Mouse (Mus musculus) retina, adult 2 months (tissue): ENCODE results near the gene Gm15517.
"Not testable (repeated sequence)": the region's sequence is repeated elsewhere in the genome, so short reads cannot be mapped to it uniquely, and the experiment has no call there.

Experiments used
- DNase-seq: peaks from one replicate; pipeline ENCODE4 v3.0.0-alpha.2; 2012; ENCODE audit warnings: low read depth, low spot score

Gene Gm15517

DNA sequence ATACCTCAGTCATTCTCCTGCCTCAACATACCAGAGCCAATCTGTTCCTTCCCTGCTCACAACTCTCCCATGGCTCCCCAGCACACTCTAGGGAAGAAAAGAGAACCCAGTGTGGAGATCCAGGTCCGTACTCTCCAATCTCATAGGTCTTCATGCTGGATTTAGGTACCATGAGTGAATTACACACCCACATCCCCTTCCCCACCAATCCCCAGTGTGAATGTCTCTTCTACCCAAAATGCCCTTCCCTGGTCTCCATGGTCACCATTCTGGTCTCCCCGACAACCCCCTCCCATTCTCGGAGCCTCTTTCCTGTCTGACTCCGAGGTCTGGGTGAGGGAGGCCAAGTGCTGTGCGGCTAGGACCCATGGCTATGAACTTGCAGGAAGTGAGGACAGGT, at the start of gene Gm15517:
Gm15517 (plus strand) TSS at position 301 of the 400 bp plus-strand sequence.
- DNase-seq: no peak

DNA sequence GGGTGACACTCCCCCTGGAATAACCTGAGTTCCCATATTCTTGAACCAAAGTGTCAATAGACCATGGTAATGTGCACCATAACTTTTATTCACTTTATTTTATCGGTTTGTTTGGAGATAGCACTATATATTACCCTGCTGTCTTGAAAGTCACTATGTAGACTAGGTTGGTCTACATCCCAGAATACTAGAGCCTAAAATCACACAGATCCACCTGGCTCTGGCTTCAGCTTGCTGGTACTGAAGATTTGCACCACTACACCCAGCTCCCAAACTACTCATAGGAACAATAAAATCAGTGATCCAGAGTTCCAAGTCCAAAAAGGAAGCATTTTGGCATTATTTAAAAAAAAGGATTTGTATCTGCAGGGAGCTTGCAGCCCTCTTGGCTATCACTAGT, 45.6 kb upstream of the Gm15517 start, which contains the start of gene Klk1b5:
Klk1b5 (plus strand) TSS at position 301 of the 400 bp plus-strand sequence.
- no peak for DNase-seq

GRCm38 (mm10) chr7:44221601-44222000, 39.6 kb upstream of the Gm15517 start:
- not testable (repeated sequence) for DNase-seq

GRCm38 (mm10) chr7:44222335-44222734, 38.9 kb upstream of the Gm15517 start:
- not testable (repeated sequence) for DNase-seq

- DNase-seq: no peak
Measured at GRCm38 (mm10) chr7:44225076-44225475, 36.2 kb upstream of the Gm15517 start, which contains the start of gene Klk1. TSS of gene Klk1 (plus strand) at chr7:44225360.

- DNase-seq: no peak
Measured at GRCm38 (mm10) chr7:44235909-44236308, 25.3 kb upstream of the Gm15517 start, which contains the start of gene Gm36864. TSS of gene Gm36864 (plus strand) at chr7:44236177.

DNA sequence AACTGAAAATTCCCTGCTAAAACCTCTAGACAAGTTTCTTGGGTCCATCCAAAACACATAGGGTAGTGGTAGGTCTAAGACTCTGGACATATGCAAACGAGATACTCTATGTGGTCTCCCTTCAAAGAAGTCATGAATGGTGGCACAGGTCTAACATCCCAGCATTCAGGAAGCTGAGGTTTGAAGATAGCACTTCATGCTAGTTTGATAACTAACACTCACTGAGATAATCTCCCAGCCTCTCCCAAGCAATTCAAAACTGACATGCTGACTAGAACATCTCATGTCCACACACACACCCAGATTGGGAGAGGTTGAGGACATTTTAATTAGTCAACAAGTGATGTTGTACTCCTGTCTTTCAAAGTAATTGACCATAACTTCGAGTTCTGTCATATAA, 21.3 kb upstream of the Gm15517 start:
- no peak for DNase-seq

GRCm38 (mm10) chr7:44240712-44241111, 20.5 kb upstream of the Gm15517 start:
- no peak for DNase-seq

GRCm38 (mm10) chr7:44241163-44241562, 20.1 kb upstream of the Gm15517 start:
- no peak for DNase-seq

DNA sequence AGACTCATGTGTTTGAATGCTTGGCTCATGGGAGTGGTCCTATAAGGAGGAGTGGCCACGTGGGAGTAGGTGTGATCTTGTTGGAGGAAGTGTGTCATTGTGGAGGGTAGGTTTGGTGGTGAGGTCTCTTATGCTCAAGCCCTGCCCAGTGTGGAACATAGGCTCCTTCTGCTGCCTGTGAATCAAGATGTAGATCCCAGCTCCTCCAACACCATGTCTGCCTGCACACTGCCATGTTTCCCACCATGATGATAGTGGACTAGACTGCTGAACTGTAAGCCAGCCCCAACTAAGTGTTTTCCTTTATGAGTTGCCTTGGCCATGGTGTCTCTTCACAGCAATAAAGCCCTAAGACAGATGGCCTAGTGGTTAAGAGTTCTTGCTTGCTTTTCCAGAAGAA, 17.2 kb upstream of the Gm15517 start:
- DNase-seq: no peak

- peak; percentile 89 for DNase-seq
Measured at GRCm38 (mm10) chr7:44246055-44246983, 14.9 kb upstream of the Gm15517 start, which contains the start of the genes 1700028J19Rik and 2410002F23Rik. TSS of gene 1700028J19Rik (minus strand) at chr7:44246695. TSS of gene 2410002F23Rik (plus strand) at chr7:44246722.

DNA sequence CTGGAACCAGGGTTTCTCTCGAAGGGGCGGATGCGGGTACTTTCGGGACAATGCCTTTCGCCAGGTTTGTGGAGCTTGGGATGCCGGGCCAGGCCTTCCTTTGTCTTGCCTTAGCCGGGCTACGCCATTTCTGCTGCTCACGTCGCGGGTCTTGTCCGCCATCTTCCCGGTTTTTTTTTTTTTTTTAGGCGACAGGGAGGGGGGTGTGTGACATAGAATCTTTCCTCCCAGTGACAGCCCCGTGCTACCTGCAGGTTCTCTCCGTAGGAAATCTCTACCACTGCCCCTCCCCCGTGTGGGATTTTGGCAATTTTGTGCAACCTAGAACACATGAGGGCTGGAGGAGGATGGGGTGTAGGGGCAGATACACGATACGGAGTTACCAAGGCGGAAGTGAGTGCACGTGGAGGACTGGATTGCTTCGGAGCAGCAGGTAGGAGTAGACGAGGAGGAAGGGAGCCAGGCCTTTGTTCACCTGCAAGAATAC, 14.2 kb upstream of the Gm15517 start:
- DNase-seq: no peak

GRCm38 (mm10) chr7:44247971-44248370, 13.3 kb upstream of the Gm15517 start:
- no peak for DNase-seq

- no peak for DNase-seq
Measured at GRCm38 (mm10) chr7:44249248-44249647, 12.0 kb upstream of the Gm15517 start.

- not testable (repeated sequence) for DNase-seq
Measured at GRCm38 (mm10) chr7:44250732-44251275, 10.4 kb upstream of the Gm15517 start.

DNA sequence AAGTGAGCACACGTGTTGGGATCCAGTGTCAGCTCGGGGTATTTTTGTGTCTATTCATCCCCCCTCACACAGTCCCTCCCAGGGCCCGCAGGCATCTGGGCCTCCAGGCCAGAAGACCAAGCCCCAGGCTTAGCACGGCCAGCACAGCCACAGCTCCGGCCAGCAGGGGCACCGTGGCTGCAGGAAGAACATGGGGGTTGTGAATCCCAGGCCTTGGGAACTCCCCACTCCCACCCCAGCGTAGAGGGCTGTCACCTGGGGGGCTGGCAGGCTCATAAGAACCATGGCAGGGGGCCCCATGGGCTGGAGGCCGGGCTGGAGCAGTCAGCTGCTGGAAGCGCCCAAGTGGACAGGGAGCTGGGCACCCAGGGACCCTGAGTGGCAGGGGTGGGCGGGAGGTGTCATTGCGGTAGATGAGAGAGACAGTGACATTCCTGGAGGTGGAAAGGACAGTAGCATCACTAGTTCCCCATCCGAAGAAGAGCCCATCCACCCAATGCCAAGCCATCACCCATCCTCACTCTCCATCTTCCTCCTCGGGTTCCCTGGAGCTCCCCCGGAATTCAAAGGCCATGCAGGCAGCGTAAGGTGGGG, 8.1 kb upstream of the Gm15517 start:
- no peak for DNase-seq

GRCm38 (mm10) chr7:44254930-44255329, 6.3 kb upstream of the Gm15517 start:
- no peak for DNase-seq

- no peak for DNase-seq
Measured at GRCm38 (mm10) chr7:44257278-44257677, 4.0 kb upstream of the Gm15517 start, which contains the start of gene Acp4. TSS of gene Acp4 (minus strand) at chr7:44257378.

DNA sequence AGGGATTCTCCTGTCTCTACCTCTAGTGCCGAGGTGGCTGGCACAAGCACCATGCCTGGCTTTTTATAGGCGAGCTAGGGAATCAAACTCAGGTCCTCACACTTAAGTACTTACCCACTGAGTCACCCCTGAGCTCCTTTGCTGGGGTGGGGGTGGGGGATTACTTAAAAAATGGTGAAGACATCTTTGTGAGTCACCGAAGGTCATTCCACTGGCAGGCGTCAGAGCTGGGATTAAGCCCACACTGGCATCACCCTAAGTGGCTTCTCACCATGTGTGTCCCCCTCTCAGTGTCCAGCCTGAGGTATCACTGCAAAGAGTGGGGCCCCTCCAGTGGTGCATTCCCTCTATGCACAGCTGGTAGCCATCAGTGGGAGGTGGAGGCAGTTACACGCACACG, 837 bp upstream of the Gm15517 start:
- no peak for DNase-seq

DNA sequence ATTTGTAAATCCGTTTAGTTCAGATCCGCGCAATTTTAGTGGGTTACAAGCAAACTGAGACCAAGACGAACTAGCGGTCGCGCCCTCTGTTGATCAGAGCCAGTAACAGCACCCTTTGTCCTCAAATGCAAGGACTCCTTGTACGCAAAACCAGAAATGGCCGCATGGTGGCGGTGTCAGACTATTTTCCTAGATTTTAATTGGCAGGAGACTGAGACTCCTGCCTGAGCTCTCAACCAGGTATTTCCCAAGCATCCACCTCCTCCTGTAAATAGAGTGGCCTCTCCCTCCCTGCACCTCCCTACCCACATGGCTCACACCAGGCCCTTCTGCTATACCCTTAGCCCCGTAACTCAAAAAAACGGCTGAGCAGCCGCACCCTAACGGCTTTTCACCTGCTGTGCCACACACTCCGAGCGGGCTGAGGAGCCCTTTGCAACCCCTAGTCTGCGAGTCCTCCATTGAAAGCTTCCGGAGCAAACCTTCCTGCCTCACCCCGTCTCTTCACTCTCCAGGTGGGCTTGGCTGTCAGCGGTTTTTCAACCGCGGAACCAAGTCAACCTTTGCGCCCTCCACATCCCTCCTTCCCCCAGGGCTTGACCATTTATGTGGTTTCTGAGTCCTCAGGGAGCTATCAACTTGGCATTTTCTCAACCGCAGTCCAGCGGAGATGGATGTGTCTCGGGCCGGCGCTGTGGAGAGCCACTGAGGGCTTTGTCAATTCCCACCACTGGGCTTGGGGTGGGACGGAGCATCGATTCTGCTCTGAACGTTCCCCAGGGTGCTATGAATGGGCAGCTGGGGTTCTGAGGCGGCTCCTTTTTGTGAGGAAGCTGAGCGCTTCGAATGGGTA, 1.8 kb downstream of the Gm15517 start:
- DNase-seq: peak; percentile 82

GRCm38 (mm10) chr7:44268117-44268516, 6.9 kb downstream of the Gm15517 start:
- no peak for DNase-seq
